Mouse (Mus musculus) cerebellum, postnatal 10 days (tissue): Measurements from ENCODE around the gene Kdm2b.

Experiments
- DNase-seq, 2 experiments: peaks; one replicate each; pipeline ENCODE4 v3.0.0; 2021; ENCODE audit warnings: mixed read lengths in 2 of 2

Kdm2b gene

GRCm38 (mm10) chr5:122989551-122990330 is at the start of gene Kdm2b:
Kdm2b (minus strand) TSS chr5:122989823.
- peak; percentile 76 to 79 for DNase-seq

DNA sequence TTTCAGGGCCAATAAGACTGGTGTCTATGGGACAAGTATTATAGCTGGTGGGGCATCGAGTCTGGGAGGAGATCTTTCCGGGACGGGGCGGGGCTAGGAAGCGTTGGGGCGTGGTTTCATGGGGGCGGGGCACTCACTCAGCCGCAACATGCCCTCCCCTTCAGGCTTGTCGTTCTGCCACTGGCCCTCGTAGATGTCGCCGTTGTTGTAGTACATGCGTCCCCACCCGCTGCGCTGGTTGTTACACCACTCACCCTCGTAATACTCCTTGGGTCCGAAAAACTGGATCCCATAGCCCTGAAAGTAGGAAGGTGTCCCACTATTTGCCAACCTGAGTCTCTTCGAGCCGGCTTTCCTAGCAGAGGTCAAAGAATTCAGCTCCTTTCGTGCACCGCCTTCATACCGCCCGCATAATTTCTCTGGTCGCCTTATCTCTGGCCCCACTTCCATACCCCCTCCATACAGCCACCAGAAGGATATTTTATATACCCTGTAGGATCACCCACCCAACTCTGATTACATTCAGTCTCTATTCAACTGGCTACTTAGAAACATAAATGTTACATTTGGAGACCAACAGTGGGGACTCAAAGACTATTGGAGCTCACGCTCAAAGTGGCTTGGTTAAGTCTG is 49.6 kb upstream of the Kdm2b start:
- peak; percentile 59 to 70 for DNase-seq

- no peak for DNase-seq
These were observed 48.5 kb upstream of the Kdm2b start for GRCm38 (mm10) chr5:123038115-123038514.

DNA sequence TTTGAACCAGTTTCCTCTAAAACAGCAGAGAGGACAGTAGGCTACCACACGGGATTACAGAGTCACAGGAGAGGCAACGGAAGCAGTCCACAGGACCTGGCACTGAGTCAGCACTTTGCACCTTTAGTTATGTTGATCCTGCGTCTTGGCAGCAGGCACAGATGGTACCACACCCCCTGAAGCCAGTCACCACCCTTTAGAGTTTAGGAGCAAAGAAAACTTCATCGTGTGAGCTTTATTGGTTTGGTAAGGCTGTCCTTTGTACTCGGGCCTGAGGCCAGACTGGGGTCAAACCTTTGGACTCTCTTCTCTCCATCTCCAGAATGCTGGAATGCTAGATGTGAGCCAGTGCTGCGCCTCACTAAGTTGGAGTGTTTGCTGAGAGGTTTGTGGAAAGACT is 45.9 kb upstream of the Kdm2b start:
- DNase-seq: peak; percentile 60 to 64

DNA sequence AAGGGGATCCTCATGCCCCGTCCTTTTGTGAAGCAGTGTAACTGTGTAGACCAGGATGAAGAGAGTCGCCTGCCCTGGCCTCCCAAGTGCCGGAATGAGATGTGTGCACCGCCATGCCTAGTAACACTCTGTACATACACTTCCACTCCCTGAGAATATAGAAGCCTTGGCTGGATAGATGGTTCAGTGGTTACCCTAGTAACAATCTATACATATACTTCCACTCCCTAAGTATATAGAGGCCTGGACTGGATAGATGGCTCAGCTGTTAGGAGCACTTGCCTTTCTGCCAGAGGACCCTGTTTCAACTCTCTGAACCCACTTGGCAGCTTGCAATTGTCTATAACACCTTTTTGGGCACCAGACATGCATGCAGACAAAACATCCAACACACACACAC is 45.5 kb upstream of the Kdm2b start:
- no peak for DNase-seq

- DNase-seq: no peak
These were observed 44.1 kb upstream of the Kdm2b start for GRCm38 (mm10) chr5:123033646-123034160.

DNA sequence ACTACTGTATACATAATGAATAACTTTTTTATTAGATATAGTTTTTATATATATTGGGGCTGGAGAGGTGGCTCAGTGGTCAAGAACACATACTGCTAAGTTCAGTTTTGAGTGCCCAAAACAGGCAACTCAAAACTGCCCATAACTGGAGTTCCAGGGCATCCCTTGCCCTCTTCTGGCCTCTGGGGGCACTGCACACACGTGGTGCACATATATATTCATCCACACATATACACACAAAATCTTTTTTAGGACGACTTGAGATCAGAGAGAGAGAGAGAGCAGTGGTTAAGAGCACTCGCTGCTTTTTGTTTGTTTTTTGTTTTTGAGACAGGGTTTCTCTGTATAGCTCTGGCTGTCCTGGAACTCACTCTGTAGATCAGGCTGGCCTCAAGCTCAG is 41.7 kb upstream of the Kdm2b start:
- DNase-seq: no peak

GRCm38 (mm10) chr5:123029729-123030128 is 40.1 kb upstream of the Kdm2b start:
- DNase-seq: peak in 1 of 2 experiments; percentile 55

DNA sequence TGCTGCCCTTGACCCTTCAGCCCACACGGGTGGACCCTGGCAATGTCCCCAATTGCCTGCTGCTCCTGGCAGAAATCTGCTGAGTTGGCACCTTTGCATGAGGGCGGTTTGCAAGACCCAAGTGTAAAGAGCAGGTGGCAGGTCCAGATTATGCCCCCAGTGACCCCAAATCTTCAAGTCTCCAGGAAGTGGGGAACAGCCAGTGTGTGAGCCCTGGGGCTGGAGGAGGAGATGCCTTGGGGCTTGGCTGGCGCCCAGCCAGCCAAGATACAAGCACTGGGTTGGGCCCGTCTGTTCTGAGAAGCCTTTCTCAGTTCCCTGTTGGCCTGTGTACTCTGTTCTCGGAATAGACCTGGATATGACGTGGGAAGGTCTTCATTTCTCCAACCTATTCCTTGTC is 37.8 kb upstream of the Kdm2b start:
- peak; percentile 62 to 65 for DNase-seq

GRCm38 (mm10) chr5:123026414-123026813 is 36.8 kb upstream of the Kdm2b start:
- DNase-seq: no peak

GRCm38 (mm10) chr5:123024965-123025573 is 35.4 kb upstream of the Kdm2b start:
- no peak for DNase-seq

DNA sequence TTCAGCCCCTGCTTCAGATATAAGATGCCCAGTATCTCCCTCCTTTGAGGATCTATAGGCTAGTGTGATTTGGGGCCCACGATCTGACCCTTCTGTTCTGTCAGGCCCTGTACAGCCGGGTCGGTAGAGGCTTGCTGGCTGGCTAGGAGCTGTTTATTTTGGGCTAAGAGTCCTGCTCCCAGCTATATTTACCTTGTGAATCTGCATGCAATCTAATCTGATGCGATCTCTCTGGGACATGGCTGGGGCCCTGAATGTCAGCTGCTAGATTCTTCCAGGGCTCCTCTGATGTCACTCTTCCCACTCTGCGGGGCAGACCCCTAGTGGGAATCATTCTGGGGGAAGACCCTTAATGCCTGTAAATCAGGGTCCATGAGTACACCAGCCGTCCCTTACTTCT is 34.7 kb upstream of the Kdm2b start:
- DNase-seq: no peak

GRCm38 (mm10) chr5:123023049-123023448 is 33.4 kb upstream of the Kdm2b start:
- DNase-seq: no peak

DNA sequence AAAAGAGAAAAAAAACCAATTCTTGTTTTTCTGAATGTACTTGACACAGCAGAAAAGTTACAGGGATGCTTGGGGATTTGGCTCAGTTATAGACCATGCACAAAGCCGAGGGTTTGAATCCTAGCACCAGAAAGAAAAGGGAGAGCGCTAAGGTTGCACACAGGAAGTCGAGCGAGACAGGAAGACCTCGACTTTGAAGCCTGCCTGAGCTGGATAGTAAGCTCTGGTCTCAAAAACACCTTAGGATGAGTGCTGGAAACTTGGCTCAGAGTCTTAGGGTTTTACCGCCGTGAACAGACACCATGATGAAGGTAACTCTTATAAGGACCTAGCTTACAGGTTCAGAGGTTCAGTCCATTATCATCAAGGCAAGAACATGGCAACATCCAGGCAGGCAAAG is 31.8 kb upstream of the Kdm2b start:
- no peak for DNase-seq

- no peak for DNase-seq
These were observed 30.8 kb upstream of the Kdm2b start for GRCm38 (mm10) chr5:123020426-123020825.

GRCm38 (mm10) chr5:123019336-123020016 is 29.9 kb upstream of the Kdm2b start:
- peak; percentile 62 to 73 for DNase-seq

- DNase-seq: no peak
These were observed 27.9 kb upstream of the Kdm2b start for GRCm38 (mm10) chr5:123017504-123017903.

DNA sequence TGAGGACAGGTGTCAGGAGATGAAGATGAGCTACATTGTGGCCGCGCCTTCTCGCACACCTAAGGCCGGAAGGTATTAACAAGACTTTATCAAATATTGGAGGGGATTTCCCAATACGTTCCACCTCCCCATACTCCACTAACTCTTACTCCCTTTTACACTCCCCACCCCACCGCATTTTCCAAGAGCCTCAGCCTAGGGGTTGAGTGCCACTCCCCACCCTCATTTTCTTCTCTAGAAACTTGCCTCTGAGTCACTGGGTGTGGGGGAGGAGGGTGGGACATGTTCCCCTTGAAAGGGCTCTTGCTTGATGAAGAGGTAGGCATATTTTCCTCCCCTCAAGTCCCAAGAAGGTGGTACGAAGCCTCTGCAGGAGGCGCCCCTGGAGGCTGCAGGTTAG is 26.3 kb upstream of the Kdm2b start:
- no peak for DNase-seq

DNA sequence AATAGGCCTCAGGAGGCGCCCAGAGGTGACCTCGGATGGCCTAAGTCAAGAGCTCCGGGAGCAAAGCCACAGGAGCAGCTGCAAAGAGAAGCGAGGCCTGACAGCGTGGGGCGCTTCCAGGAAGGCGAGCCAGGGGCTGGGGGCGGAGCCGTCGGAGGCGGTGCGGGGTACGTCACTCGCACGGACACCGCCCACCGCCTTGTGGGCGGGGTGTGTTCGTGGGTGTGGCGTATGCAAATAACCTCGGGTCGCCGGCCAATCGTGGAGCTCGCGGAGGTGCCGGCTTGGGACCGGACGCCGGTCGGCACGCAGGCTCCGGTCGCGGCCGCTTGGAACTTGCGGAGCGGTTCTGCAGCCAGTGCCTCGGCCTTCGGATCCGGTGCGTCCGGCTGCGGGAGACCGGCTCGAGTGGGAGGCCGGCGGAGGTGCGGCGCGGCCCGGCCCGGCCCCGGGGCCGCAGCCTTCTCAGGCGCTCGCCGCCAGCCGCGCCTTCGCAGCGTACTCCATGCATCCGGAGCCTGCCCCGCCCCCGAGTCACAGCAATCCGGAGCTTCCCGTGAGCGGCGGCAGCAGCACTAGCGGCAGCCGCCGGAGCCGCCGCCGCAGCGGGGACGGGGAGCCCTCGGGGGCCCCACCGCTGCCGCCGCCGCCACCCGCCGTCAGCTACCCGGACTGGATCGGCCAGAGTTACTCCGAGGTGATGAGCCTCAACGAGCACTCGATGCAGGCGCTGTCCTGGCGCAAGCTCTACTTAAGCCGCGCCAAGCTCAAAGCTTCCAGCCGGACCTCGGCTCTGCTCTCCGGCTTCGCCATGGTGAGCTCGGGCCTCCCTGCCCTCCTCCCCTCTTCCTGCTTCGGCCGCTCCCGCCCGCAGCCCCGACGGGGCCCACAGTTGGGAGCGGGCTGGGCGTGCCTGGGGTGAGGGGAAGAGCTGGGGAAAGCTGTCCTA is 25.4 kb upstream of the Kdm2b start, which contains the start of gene Orai1:
Orai1 (plus strand) TSS at position 322 of the 949 bp plus-strand sequence.
- DNase-seq: peak; percentile 98 to 99

DNA sequence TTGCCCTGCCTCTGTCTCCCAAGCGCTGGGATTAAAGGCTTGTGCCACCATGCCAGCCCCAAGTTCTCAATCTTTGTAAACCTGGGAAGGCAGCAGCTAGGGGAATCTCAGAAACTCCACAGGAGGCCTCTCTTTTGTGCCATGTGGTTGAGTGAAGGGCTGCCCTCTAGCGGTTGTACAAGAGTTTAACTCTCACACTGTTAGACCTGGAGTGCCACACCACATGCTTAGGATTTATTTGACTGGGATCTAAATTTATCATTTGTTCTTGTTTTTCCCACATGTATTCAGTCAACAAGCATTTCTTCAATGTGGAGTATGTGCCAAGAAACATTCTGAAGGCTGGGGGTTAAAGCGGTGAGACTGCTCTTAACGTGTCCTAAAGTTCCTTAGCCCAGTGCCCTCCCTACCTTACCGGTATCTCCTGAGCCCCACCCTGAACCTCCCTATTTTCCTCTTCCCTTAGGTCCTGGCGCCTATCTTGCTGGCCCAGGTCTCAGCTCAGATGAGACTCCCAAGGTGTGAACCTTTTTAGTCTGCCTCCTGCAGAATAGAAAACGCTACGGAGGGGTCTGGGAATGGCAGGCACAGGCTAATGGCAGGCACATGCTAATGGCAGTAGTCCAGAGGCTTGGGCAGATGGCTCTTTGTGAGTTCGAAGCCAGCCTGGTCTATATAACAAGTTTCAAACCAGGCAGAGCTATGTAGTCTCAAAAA is 24.1 kb upstream of the Kdm2b start:
- peak; percentile 88 to 93 for DNase-seq

DNA sequence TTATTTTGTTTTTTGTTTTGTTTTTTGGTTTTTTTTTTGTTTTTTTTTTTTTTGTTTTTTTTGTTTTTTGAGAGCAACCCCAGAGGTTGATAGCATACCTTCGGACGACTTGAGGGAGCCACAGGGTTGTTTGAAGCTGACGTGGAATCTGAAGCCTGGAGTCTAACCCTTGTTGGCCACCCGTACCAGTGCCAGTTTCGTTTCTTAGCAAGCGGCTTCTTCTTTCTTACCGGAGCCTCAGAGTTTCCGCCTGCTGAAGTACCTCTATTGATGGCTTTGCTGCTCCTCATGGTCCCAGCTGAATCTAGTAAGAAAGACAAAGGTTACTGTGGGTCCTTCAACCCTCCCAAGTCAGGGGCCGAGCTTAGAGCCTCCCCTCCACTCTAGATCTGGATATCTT is 22.1 kb upstream of the Kdm2b start:
- DNase-seq: no peak
